Mouse (Mus musculus): ENCODE data around the gene Szt2.

Szt2 gene

DNA sequence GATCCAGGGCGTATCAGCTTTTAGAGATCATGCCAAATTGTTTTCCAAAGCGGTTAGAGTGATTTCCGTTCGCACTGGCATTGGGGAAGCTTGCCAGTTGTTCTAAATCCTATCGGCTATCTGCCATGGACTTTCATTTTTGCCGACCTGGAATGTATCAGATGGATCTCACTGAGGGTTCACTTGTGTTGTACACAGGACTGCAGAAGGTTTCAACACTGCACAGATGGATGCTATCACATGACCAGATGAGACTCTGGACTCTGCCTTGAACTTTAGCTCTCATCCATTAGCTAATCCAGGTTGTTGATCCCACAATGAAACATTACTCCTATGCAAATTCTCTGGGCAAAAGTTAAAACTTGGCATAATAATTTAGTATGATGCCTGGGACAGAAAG, 52.3 kb downstream of the Szt2 start:
- no peak for DNase-seq

GRCm38 (mm10) chr4:118354289-118354688, 54.8 kb downstream of the Szt2 start:
- DNase-seq, result no peak

GRCm38 (mm10) chr4:118353689-118354088, 55.4 kb downstream of the Szt2 start:
- no peak for DNase-seq

DNA sequence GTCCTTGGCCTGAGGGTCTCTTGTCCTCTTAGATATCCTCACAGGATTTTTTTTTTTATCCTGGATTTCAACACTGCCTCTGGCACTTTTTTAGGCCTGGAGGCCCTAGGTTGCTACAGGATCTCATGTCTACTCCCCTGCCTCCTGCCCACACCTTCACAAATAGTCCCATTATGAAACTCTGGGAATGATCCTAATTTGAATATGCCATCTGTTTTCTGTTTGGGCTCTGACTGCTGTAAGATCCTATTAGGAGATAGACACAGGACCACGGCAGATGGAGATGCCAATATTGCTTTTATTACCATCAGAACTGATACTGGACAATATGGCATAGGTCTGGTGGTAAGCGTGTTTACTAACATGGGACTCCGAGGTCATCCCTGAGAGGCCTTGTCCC, 57.2 kb downstream of the Szt2 start:
- no peak for DNase-seq

DNA sequence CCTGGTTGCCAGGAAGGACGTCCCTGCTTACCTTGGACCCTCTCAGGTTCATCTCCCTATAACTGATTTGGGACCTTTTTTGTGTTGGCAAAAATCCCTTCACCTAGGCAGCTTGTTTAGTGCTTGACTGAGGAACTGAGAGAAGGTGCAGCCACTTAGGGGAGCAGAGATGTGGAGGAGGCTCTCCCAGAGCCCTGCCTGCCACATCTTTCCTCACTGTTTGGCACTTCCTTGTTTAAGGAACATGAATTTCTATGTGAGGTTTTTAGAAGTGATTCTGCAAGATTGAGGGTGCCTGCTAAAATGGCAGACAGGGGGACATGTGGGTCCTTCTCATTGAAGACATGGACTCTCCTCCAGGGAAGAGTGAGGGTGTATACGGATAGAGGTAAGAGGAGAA, 58.2 kb downstream of the Szt2 start:
- no peak for DNase-seq

GRCm38 (mm10) chr4:118347529-118348309, 61.4 kb downstream of the Szt2 start:
- DNase-seq, result no peak

DNA sequence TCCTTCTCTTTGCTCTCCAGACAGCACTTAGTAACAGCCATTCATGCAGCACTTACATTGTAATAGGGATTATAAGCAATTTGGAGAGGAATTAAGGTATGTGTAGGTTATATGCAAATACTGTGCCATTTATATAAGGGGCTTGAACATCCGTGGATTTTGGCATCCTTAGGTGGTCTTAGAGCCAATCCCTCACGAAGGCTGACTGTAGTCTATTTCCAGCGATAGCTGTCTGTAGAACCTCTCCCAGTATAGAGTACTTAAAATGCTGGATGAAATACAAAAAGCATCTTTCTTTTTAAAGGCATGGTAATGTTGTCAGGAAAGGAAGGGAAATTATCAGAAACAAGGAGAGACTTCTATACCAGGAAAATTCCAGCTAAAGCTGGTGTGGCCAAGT, 67.6 kb downstream of the Szt2 start:
- DNase-seq, result no peak

DNA sequence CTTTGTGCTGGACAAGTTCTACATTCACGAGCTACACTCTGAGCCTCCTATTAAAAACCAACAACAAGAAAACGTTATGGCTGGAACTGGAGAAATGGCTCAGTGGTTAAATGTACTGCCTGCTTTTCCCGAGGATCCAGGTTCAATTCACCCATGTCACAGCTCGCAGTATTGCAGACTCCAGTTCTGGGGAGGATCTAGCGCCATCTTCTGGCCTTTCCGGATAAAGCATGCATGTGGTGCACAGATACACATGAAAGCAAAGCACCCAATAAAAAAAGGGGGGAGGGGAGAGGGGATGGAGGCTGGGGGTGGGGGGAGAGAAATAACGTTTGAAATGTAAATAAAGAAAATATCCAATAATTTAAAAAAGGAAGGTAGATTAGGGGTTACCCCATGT, 72.4 kb downstream of the Szt2 start:
- peak; percentile 87 for DNase-seq

GRCm38 (mm10) chr4:118335991-118336390, 73.1 kb downstream of the Szt2 start:
- DNase-seq, result no peak

- DNase-seq, result no peak
Observed at GRCm38 (mm10) chr4:118331777-118332176, 77.3 kb downstream of the Szt2 start.

DNA sequence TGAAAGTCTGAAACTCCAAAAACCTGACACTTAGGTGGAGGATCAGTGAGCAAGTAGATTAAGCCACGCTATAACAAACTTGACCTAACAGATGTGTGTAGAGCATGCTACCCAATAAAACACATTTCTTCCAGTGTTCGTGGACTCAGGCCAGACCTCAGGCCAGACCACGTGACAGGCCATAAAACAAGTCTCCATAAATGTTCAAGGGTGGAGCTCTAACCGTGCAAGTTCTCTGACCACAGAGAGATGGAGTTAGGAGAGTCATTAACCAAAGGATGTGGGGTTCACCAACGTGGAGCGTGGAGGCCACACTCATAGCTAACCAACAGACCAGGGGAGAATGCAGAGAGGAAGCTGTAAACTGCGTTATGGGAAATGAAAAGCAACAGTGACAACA, 82.6 kb downstream of the Szt2 start:
- no peak for DNase-seq

- no peak for DNase-seq
Observed at GRCm38 (mm10) chr4:118320636-118321035, 88.4 kb downstream of the Szt2 start.

GRCm38 (mm10) chr4:118319706-118320344, 89.2 kb downstream of the Szt2 start:
- no peak for DNase-seq

DNA sequence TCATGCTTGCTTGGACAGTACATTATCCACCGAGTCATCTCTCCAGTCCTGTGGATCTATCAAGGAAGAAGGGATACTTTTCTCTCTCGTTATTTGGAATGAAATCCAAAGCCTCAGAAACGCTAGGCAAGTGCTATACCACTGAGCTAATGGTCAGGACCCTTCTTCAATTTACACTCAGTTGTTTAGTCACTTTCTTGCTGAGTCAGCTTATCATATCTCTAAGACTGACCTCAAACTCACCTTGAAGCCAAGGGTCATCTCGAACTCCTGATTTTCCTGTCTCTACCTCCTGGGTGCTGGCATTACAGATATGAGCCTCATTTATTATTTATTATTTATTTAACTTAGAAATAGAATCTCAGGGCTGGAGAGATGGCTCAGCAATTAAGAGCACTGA, 92.4 kb downstream of the Szt2 start:
- DNase-seq, result no peak

DNA sequence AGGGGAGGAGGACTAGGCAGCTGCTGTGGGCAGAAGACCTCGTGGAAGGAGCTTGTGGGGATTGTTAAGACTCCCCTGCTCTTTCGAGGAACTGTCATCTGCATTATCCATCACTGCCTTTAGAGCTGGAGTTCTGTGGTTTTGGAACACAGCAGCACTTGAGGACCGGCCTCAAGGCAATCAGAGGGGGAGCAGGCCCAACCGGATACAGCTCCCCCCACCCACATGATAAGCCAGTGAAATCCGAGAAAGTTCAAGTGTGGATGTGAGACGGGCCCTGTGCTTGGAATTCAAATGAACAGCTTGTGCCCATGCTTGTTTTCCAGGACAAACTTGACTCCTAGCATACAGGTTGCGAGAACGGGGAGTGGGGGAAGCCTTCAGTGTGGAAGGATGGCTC, 93.8 kb downstream of the Szt2 start:
- no peak for DNase-seq
